Mouse (Mus musculus): ENCODE measurements at regions not wholly inside any gene's neighbourhood (a gene's known extent, or its start where the extent isn't known, plus 50 kb on each side); places are given as distances from the start of the nearest gene placed in this dataset.
A peak's percentile ranks its signal among the peaks of the same experiment; 100 is the strongest.

- no peaks in the 10 kb centered on the region for H3K9me3 ChIP-seq
- H3K4me1 ChIP-seq = no peaks in the 10 kb centered on the region
- no peak overlapping the region for H3K27ac ChIP-seq
- 77% methylated on average over 6 of the region's 6 CpGs for WGBS
- no peaks in the 10 kb centered on the region for H3K27me3 ChIP-seq
- H3K4me2 ChIP-seq (replicated peaks) = no peak overlapping the region
- no peak overlapping the region for H3K9ac ChIP-seq
- no peak for ATAC-seq (ENCODE audit: insufficient number of reproducible peaks, insufficient read depth, low FRiP score, low TSS enrichment)
- H3K36me3 ChIP-seq = no peaks in the 10 kb centered on the region
- H3K4me3 ChIP-seq = no peak overlapping the region
These were observed 167.0 kb downstream of the Nectin3 start for GRCm38 (mm10) chr16:46331336-46331735.

- WGBS = 70% methylated on average over 3 of the region's 3 CpGs
These were observed 144.3 kb upstream of the Gm4737 start for GRCm38 (mm10) chr16:46299079-46299721.

GRCm38 (mm10) chr16:46297192-46297591 lies 142.3 kb upstream of the Gm4737 start:
- H3K4me1 ChIP-seq = no peaks in the 10 kb centered on the region
- WGBS = 79% methylated on average over 2 of the region's 2 CpGs
- H3K27ac ChIP-seq = no peak overlapping the region
- H3K4me2 ChIP-seq (replicated peaks) = no peak overlapping the region
- H3K9ac ChIP-seq = no peak overlapping the region
- no peaks in the 10 kb centered on the region for H3K36me3 ChIP-seq
- no peaks in the 10 kb centered on the region for H3K27me3 ChIP-seq
- ATAC-seq (ENCODE audit: insufficient number of reproducible peaks, insufficient read depth, low FRiP score, low TSS enrichment) = no peak
- no peak overlapping the region for H3K4me3 ChIP-seq
- no peaks in the 10 kb centered on the region for H3K9me3 ChIP-seq

More at GRCm38 (mm10) chr16:46299079-46299721, 144.3 kb upstream of the Gm4737 start:
- Histone ChIP-seq H3K4me1 (no peaks in the 10 kb centered on the region), H3K4me2 (replicated peaks) (no peak overlapping the region), H3K4me3 (no peak overlapping the region), H3K27ac (no peak overlapping the region), H3K27me3 (no peaks in the 10 kb centered on the region), H3K9me3 (no peaks in the 10 kb centered on the region), H3K9ac (no peak overlapping the region), H3K36me3 (no peaks in the 10 kb centered on the region)
- ATAC-seq (ENCODE audit: insufficient number of reproducible peaks, insufficient read depth, low FRiP score, low TSS enrichment) = no peak

- no peak overlapping the region for H3K9ac ChIP-seq
These were observed 141.5 kb upstream of the Gm4737 start for GRCm38 (mm10) chr16:46296412-46296811.

GRCm38 (mm10) chr16:46293831-46294230 lies 139.0 kb upstream of the Gm4737 start:
- Histone ChIP-seq H3K27me3 (no peaks in the 10 kb centered on the region), H3K27ac (no peak overlapping the region), H3K9ac (no peak overlapping the region), H3K4me2 (replicated peaks) (no peak overlapping the region), H3K4me1 (no peaks in the 10 kb centered on the region), H3K36me3 (no peaks in the 10 kb centered on the region), H3K4me3 (no peak overlapping the region), H3K9me3 (no peaks in the 10 kb centered on the region)
- 17% methylated on average over 1 of the region's 1 CpGs for WGBS
- no peak for ATAC-seq (ENCODE audit: insufficient number of reproducible peaks, insufficient read depth, low FRiP score, low TSS enrichment)

More at GRCm38 (mm10) chr16:46296412-46296811, 141.5 kb upstream of the Gm4737 start:
- WGBS = 70% methylated on average over 2 of the region's 2 CpGs
- H3K4me1 ChIP-seq = no peaks in the 10 kb centered on the region
- H3K27me3 ChIP-seq = no peaks in the 10 kb centered on the region
- no peak overlapping the region for H3K27ac ChIP-seq
- H3K4me2 ChIP-seq (replicated peaks) = no peak overlapping the region
- no peak for ATAC-seq (ENCODE audit: insufficient number of reproducible peaks, insufficient read depth, low FRiP score, low TSS enrichment)
- no peaks in the 10 kb centered on the region for H3K9me3 ChIP-seq
- no peaks in the 10 kb centered on the region for H3K36me3 ChIP-seq
- no peak overlapping the region for H3K4me3 ChIP-seq

- H3K27me3 ChIP-seq = no peaks in the 10 kb centered on the region
- no peak overlapping the region for H3K9ac ChIP-seq
- H3K4me1 ChIP-seq = no peaks in the 10 kb centered on the region
- 52% methylated on average over 6 of the region's 6 CpGs for WGBS
- no peak overlapping the region for H3K4me2 ChIP-seq (replicated peaks)
- H3K9me3 ChIP-seq = no peaks in the 10 kb centered on the region
- H3K36me3 ChIP-seq = no peaks in the 10 kb centered on the region
- H3K4me3 ChIP-seq = no peak overlapping the region
- no peak for ATAC-seq (ENCODE audit: insufficient number of reproducible peaks, insufficient read depth, low FRiP score, low TSS enrichment)
- no peak overlapping the region for H3K27ac ChIP-seq
These were observed 136.4 kb upstream of the Gm4737 start for GRCm38 (mm10) chr16:46291067-46291833.

GRCm38 (mm10) chr16:46290199-46290598 lies 135.3 kb upstream of the Gm4737 start:
- Histone ChIP-seq H3K36me3 (no peaks in the 10 kb centered on the region), H3K27ac (no peak overlapping the region), H3K4me2 (replicated peaks) (no peak overlapping the region), H3K4me1 (no peaks in the 10 kb centered on the region), H3K9me3 (no peaks in the 10 kb centered on the region), H3K4me3 (no peak overlapping the region), H3K9ac (no peak overlapping the region), H3K27me3 (no peaks in the 10 kb centered on the region)
- ATAC-seq (ENCODE audit: insufficient number of reproducible peaks, insufficient read depth, low FRiP score, low TSS enrichment) = peak; percentile 60; the same call in 1 of the 2 replicates
- 68% methylated on average over 2 of the region's 2 CpGs for WGBS

- H3K4me2 ChIP-seq (replicated peaks) = no peak overlapping the region
- no peaks in the 10 kb centered on the region for H3K36me3 ChIP-seq
- 91% methylated on average over 2 of the region's 2 CpGs for WGBS
- no peaks in the 10 kb centered on the region for H3K4me1 ChIP-seq
- no peaks in the 10 kb centered on the region for H3K9me3 ChIP-seq
- H3K27me3 ChIP-seq = no peaks in the 10 kb centered on the region
- no peak for ATAC-seq (ENCODE audit: insufficient number of reproducible peaks, insufficient read depth, low FRiP score, low TSS enrichment)
- H3K9ac ChIP-seq = no peak overlapping the region
- no peak overlapping the region for H3K27ac ChIP-seq
- no peak overlapping the region for H3K4me3 ChIP-seq
These were observed 112.7 kb upstream of the Gm4737 start for GRCm38 (mm10) chr16:46267533-46267932.

DNA sequence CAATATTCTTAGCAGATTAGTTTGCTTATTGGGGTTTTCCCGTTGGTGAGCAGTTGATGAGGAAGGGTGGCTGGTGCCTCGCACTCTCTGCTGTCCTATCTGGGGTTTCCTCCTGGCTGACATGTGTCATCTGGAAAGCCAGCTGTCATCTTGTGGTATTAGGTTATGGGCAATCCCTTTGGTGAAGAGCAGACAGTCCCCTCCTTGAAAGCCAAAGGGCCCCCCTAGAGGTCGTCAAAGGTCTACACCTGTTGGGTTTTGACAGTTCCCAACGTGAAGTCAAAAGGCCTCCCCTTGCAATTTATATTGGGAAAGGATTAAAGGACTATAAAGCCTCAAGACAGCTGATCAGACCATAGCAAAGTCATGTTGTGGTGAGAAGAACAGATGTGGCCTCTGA lies 96.8 kb upstream of the Gm4737 start:
- Histone ChIP-seq H3K4me1 (no peaks in the 10 kb centered on the region), H3K27me3 (no peaks in the 10 kb centered on the region), H3K4me3 (no peak overlapping the region), H3K9ac (no peak overlapping the region), H3K27ac (no peak overlapping the region), H3K9me3 (no peaks in the 10 kb centered on the region), H3K4me2 (replicated peaks) (no peak overlapping the region), H3K36me3 (no peaks in the 10 kb centered on the region)
- no peak for ATAC-seq (ENCODE audit: insufficient number of reproducible peaks, insufficient read depth, low FRiP score, low TSS enrichment)
- 69% methylated on average over 4 of the region's 4 CpGs for WGBS

DNA sequence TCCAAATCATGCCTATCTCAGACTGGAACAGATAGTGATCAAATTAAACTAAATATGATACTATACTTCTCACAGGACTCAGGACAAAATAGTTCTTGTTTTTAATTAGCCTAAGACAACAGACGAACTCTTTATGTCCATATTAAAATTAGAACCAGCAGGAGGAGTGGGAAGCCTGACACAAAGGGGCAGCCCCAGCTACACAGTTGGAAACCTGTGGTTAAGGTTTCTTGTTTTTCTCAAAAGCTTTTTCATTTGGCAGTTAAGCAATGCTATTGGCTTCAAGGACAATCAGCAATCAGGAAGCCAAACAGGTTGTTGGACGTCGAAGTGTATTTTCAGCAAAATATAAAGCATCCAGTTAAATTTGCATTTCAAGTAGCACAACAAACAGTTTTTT lies 96.1 kb upstream of the Gm4737 start:
- Histone ChIP-seq H3K4me3 (no peak overlapping the region), H3K27ac (no peak overlapping the region), H3K4me2 (replicated peaks) (no peak overlapping the region), H3K27me3 (no peaks in the 10 kb centered on the region), H3K36me3 (no peaks in the 10 kb centered on the region), H3K9me3 (no peaks in the 10 kb centered on the region), H3K9ac (no peak overlapping the region), H3K4me1 (no peaks in the 10 kb centered on the region)
- WGBS = 62% methylated on average over 3 of the region's 3 CpGs
- no peak for ATAC-seq (ENCODE audit: insufficient number of reproducible peaks, insufficient read depth, low FRiP score, low TSS enrichment)

DNA sequence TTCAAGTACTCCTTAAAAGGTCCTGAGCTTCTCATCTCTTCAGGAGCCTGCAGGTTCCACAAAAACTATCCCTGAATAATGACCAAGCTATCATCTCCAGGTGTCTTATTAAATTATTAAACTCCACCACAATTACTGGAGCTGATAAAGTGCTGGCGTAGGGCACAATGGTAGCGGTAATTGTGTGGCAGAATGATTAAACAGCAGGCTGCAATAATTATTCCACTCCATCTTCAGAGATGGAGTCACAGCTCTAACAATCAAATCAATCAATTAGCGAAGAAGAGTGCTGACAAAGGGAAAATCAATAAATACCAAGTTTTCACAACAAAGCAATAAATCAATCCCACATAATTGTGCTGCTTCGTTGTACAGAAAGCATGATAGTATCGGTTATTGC lies 90.7 kb upstream of the Gm4737 start:
- no peaks in the 10 kb centered on the region for H3K4me1 ChIP-seq
- H3K9me3 ChIP-seq = no peaks in the 10 kb centered on the region
- H3K4me2 ChIP-seq (replicated peaks) = no peak overlapping the region
- H3K4me3 ChIP-seq = no peak overlapping the region
- no peak for ATAC-seq (ENCODE audit: insufficient number of reproducible peaks, insufficient read depth, low FRiP score, low TSS enrichment)
- no peak overlapping the region for H3K9ac ChIP-seq
- no peaks in the 10 kb centered on the region for H3K36me3 ChIP-seq
- H3K27ac ChIP-seq = no peak overlapping the region
- H3K27me3 ChIP-seq = no peaks in the 10 kb centered on the region
- 88% methylated on average over 5 of the region's 5 CpGs for WGBS

DNA sequence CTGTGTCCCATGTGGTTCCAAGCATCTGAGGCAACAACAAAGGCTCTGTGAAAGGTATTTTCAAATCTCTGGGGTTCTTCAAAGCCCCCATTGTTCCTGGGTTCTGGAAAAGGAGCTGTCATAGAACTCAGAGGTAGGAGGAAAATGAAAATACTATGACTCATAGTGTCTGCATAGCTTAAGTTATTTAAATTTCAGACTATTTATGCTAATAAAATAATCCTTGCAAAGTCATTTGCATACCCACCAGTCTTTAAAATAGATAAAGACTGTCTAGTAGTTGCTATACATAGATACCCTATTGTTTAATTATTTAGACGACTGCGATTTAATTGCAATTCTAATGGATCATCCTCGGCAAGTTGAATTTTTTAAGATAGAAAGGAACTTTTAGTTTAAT lies 73.9 kb upstream of the Gm4737 start:
- no peak for ATAC-seq (ENCODE audit: insufficient number of reproducible peaks, insufficient read depth, low FRiP score, low TSS enrichment)
- 84% methylated on average over 3 of the region's 3 CpGs for WGBS
- Histone ChIP-seq H3K36me3 (no peaks in the 10 kb centered on the region), H3K4me2 (replicated peaks) (no peak overlapping the region), H3K27me3 (no peaks in the 10 kb centered on the region), H3K4me3 (no peak overlapping the region), H3K4me1 (no peaks in the 10 kb centered on the region), H3K9me3 (no peaks in the 10 kb centered on the region), H3K9ac (no peak overlapping the region), H3K27ac (no peak overlapping the region)

Measured in embryonic facial prominence, embryonic 12.5 days (tissue).